Mouse (Mus musculus) thymus, adult 18-20 months (tissue): ENCODE results near the gene Zfp991.
"Not testable (repeated sequence)": the region's sequence is repeated elsewhere in the genome, so short reads cannot be mapped to it uniquely, and the experiment has no call there.

ENCODE experiments used
- DNase-seq, 2 experiments: peaks; one replicate each; pipeline ENCODE4 v3.0.0; 2022; ENCODE audit warnings: mixed read lengths in 2 of 2

Gene Zfp991

DNA sequence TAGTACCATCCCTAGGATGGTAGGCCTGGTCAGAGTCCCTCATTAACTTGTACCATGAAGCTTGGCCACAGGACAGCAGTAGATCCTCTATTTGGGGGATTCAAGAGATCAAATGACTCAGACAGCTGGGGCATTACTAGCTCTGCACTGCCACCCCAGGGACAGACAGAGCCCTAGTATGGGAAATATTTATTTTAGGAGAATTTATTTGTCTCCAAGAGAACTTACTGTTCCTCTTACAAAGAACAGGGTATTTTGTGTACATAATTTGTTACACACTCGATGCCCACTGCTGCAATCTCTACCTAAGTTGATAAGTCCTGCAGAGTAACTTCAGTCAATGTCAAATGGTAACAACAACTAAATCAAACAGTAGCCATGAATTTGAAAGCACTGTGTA is 55.0 kb downstream of the Zfp991 start:
- not testable (repeated sequence) for DNase-seq

DNA sequence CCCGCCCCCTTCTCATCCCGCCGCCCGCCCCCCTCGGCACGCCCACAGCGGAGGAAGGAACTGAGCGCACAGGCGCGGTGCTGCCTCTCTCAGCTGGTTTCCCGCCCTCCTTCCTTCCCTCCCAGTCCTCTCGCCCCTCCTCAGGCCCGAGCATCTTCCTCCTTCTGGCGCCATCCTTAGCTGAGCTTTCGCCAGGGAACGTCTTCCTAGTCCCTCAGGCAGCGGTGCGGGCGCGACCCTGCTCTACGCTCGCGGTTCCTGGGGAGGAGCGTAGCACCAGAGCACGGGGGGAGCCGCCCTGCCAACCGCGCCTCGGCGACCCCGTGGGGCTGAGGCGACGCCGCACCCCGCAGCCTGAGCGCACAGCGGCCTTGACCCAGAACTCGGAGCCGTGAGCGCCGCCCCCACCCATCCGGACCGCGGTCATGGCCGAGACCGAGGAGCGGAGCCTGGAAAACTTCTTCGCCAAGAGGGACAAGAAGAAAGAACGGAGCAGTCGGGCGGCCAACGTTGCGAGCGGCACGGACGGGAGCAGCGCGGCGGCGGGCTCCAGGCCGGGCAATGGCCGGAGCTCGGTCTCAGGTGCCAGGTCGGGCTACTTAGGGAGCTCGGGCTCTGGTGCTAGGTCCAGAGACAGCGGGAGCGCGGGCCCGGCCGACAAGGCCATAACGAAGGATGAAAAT is 55.6 kb downstream of the Zfp991 start:
- DNase-seq: not testable (repeated sequence)

DNA sequence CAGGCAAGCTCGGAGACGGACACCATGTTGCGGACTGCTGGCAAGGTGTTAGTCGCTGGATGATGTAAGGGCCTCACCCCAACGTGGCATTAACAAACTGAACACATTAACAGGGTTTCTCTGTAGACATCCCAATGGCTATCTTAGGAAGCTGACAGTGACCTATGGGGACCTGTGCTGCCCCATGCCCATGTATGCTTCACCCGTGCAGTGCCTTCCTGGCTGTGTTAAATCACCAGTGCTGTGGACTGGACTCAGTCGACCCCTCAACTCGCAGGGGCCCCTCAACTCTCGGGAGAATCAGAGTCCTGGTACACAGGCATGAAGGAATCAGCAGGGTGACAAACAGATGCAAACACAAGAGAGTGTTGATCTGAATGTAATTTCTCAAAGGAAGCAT is 63.3 kb downstream of the Zfp991 start:
- not testable (repeated sequence) for DNase-seq

DNA sequence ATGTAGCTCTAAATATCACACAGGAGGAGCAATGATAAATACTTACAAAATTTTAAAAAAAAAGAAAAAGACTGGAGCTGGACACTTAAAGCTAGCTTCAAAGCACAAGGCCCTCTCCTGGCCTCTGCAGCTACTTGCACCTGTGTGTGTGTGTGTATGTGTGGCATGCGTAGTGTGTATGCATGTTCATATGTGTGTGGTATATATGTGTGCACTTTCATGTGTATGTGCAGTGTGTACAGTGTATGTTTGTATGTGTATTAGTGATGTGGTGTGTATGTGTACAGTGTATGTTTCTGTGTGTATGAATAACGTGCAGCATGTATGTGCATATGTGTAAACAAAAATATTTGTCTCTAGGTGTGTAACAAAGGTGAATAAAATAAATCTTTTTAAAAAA is 65.4 kb downstream of the Zfp991 start:
- DNase-seq: not testable (repeated sequence)

DNA sequence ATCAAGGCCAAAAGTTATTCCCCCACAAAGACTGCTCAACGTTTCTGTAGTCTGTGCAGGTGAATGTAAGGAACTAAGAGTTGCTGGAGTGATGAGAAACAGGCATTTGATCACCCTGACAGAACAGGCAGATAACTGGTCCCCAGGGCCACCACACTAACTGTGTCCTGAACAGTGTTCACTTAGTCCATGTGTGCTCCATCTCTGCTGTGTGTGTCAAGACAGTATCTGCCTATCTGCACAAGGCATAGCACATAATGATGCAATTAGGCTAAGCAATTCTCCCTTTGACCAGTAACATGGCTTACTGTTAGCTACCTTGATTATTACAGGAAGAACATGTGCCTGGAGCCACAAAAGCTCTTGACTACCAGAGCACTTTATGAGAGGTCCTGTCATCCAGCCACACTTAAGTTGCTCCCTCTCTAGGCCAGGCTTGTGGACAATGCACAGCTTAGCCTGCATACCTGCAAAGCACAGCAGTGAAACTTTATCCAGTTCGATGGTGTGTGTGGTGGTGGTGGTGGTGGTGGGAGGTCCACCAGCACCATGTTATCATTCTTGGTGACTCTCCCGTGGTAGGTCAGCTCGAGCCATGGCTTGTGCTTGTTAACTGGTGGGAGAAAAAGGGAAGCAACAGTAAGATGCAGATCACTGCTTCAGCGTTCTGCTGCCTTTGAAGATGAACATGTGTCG is 67.4 kb downstream of the Zfp991 start:
- not testable (repeated sequence) for DNase-seq

DNA sequence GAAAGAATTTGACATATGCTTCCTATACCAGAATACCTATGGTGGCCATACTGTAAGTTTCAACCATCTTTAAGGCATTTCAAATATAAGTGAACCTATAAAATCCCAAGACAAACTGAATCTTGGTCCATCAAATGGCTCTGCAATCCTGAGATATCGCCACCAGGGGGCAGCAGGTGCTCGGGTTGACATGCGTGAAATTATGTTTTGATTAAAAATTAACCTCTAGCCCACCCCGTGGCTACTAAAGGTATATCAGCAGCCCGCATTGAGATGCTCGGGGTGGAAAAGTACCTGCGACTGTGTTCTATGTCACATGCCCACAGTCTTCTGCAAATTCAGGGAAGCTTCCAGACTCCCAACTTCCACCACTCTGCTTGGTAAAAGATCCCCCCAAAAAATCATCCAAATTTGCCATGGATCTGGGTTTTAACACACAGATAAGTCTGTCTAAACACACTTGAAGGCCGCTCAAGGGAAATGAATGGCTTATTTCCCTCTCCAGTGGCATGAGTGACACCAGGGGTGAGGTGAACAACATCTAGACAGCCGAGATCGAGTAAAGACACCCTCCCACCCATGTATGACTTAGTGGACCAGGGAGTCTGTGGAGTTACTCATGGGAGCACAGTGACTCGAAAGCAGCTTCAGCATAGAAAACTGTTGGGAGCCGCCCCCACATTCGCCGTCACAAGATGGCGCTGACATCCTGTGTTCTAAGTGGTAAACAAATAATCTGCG is 70.3 kb downstream of the Zfp991 start:
- DNase-seq: not testable (repeated sequence)

DNA sequence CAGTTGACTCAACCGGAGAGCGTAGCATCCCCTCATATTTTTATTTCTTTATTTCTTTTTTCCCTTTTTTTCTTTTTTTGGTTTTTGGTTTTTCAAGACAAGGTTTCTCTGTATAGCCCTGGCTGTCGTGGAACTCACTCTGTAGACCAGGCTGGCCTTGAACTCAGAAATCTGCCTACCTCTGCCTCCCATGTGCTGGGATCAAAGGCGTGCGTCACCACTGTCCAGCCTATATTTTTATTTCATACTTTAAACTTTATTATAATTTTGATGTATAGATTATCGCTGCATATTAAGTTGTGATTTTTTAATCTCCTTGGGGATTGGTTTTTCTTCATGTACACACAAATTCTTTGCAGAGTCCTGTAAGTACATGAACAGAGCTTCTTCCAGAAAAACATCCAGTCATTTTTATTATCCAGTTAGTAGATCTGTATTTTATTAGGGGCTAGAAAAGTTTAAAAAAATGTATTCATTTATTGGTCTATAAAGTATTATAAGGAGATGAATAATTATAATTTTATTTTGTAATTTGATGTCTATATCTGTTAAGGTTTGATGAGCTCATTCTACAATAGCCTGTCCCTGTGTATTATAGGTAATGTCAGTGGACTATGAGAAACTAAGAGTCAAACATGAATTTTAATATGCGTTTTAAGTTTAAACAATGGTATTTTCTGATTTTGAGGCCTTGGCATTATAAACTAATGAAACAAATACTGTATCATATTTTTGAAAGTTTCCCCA is 80.5 kb downstream of the Zfp991 start:
- not testable (repeated sequence) for DNase-seq

DNA sequence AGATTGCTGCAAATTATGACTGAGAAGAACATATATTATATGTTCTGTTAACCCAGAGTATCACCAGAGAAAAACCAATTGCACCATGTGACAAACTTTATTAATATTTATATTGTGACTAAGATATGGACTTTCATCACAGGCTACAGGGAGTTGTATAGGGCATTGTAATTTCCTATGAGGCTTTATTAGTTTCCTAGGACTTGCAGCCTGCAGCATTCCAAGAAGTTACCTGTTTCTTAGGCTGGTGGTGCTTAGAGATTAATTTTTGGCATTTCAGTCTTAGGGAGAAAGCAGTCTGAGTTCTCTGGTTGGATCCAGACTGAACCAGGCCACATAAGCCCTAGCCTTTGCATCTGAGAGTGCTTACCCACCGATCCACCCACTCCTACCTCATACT is 82.4 kb downstream of the Zfp991 start:
- not testable (repeated sequence) for DNase-seq

DNA sequence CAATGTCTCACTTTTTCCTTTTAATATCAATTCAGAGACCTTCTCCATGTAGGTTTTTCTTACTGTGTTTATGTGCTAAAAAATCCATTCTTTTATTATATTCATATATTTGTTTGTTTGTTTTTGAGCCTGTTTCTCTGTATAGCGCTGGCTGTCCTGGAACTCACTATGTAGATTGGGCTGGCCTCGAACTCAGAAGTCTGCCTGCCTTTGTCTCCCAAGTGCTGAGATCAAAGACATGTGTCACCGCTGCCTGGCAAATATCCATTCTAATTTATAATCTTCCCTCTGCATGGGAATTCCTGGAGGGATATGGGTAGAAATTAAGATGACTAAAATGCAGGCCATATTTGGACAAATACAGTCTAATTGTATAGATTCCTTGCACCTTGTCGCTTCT is 85.8 kb downstream of the Zfp991 start:
- not testable (repeated sequence) for DNase-seq

DNA sequence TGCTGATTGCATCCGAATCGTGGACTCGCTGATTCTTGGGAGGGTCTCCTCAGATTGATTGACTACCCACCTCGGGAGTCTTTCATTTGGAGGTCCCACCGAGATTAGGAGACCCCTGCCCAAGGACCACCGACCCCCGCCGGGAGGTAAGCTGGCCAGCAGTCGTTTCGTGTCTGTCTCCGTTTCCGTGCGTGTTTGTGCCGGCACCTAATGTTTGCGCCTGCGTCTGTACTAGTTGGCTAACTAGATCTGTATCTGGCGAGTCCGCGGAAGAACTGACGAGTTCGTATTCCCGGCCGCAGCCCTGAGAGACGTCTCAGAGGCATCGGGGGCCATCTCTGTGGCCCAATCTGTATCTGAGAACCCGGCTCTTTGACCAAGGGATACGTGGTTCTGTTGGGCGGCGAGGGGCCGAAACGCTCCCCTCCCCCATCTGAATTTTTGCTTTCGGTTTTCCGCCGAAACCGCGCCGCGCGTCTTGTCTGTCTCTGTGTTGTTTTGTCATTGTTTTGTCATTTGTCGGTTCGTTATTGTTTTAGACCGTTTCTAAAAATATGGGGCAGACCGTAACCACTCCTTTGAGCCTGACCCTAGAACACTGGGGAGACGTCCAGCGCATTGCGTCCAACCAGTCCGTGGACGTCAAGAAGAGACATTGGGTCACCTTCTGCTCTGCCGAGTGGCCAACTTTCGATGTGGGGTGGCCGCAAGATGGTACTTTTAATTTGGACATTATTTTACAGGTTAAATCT is 87.7 kb downstream of the Zfp991 start:
- not testable (repeated sequence) for DNase-seq

DNA sequence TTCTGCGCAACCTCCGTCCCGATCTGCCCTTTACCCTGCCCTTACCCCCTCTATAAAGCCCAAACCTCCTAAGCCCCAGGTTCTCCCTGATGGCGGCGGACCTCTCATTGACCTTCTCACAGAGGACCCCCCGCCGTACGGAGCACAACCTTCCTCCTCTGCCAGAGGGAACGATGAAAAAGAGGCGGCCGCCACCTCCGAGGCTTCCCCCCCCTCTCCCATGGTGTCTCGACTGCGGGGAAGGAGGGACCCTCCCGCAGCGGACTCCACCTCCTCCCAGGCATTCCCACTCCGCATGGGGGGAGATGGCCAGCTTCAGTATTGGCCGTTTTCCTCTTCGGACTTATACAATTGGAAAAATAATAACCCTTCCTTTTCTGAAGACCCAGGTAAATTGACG is 88.4 kb downstream of the Zfp991 start:
- not testable (repeated sequence) for DNase-seq

DNA sequence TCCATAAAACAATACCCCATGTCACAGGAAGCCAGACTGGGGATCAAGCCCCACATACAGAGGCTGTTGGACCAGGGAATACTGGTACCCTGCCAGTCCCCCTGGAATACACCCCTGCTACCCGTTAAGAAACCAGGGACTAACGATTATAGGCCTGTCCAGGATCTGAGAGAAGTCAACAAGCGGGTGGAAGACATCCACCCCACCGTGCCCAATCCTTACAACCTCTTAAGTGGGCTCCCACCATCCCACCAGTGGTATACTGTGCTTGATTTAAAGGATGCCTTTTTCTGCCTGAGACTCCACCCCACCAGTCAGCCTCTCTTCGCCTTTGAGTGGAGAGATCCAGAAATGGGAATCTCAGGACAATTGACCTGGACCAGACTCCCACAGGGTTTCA is 90.2 kb downstream of the Zfp991 start:
- DNase-seq: not testable (repeated sequence)

DNA sequence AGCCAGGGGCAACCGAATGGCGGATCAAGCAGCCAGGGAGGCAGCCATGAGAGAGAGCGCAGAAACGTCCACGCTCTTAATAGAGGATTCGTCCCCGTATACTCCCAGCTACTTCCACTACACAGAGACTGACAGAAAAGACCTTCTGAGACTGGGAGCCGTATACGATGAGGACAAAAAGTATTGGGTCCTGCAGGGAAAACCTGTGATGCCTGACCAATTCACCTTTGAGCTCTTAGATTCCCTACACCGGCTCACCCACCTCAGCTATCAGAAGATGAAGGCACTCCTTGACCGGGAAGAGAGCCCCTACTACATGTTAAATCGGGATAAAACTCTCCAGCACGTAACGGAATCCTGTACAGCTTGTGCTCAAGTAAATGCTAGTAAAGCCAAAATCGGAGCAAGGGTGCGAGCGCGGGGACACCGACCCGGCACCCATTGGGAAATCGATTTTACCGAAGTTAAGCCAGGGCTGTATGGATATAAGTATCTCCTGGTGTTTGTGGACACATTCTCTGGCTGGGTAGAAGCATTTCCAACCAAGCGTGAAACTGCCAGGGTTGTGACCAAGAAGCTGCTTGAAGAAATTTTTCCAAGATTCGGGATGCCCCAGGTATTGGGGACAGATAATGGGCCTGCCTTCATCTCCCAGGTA is 92.1 kb downstream of the Zfp991 start:
- DNase-seq: not testable (repeated sequence)

DNA sequence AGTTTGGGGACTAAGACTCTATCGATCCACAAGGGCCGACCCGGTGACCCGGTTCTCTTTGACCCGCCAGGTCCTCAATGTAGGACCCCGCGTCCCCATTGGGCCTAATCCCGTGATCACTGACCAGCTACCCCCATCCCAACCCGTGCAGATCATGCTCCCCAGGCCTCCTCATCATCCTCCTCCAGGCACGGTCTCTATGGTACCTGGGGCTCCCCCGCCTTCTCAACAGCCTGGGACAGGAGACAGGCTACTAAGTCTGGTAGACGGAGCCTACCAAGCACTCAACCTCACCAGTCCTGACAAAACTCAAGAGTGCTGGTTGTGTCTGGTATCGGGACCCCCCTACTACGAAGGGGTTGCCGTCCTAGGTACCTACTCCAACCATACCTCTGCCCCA is 93.8 kb downstream of the Zfp991 start:
- not testable (repeated sequence) for DNase-seq

DNA sequence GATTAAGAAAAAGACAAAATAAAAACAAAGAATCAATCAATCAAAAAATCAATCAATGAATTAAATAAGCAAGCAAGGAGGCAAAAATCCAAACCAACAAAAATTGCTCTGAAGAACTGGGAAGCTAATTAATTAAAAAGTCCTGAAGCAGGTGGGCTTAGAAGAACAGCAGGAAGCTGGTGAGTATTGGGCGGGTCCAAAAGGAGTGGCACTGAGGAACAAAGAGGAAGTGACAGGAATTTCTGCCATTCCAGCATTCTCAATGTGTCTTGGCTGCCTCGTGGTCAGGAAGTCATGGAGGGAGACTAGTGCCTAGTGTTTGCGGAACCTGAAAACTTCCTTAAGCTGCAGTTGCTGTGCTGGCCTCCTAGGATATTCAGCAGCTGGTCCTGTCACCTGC is 98.2 kb downstream of the Zfp991 start:
- not testable (repeated sequence) for DNase-seq
